Mouse (Mus musculus) stomach, embryonic 14.5 days (tissue): ENCODE data around the gene Gpr27. TPM values are rescaled to one million over a fixed set of nuclear protein-coding genes. Genes with fewer than 3 reads are reported as not detected.

Experiments used
- ATAC-seq: fragments of 200-750 bp; cut with Nextera tagmentation; 2 replicates; pipeline ENCODE4 v1.8.0; 2017; ENCODE audit warnings: low read depth, moderate TSS enrichment; ENCODE audit not compliant: insufficient number of reproducible peaks, insufficient read depth, low FRiP score
- H3K27ac ChIP-seq: fragments of 300-500 bp; sonication (generic); 2 replicates; pipeline ENCODE4 v1.5.1; 2014; ENCODE audit warnings: mild to moderate bottlenecking, low read length, moderate library complexity, mixed read lengths
- H3K27me3 ChIP-seq: fragments of 300-500 bp; sonication (generic); 2 replicates; pipeline ENCODE4 v1.6.1; 2014; ENCODE audit warnings: low read length, control low read depth, mixed read lengths; ENCODE audit not compliant: control insufficient read depth, insufficient read depth
- H3K36me3 ChIP-seq: fragments of 300-500 bp; sonication (generic); 2 replicates; pipeline ENCODE4 v1.6.1; 2014; ENCODE audit warnings: mild to moderate bottlenecking, control low read depth, low read length, moderate library complexity, mixed read lengths; ENCODE audit not compliant: control insufficient read depth, insufficient read depth
- H3K4me1 ChIP-seq: fragments of 300-500 bp; sonication (generic); 2 replicates; pipeline ENCODE4 v1.6.1; 2014; ENCODE audit warnings: low read length, control low read depth, mixed read lengths; ENCODE audit not compliant: control insufficient read depth, insufficient read depth
- H3K4me2 ChIP-seq: fragments of 300-500 bp; sonication (generic); replicated peaks from 2 replicates; pipeline ENCODE4 v1.6.1; 2014; ENCODE audit warnings: low read depth, low read length, control low read depth
- H3K4me3 ChIP-seq: fragments of 300-500 bp; sonication (generic); 2 replicates; pipeline ENCODE4 v1.5.1; 2014; ENCODE audit warnings: low read depth, low read length, control low read depth
- H3K9ac ChIP-seq: fragments of 300-500 bp; sonication (generic); replicated peaks from 2 replicates; pipeline ENCODE4 v1.6.1; 2014; ENCODE audit warnings: low read depth, mild to moderate bottlenecking, control low read depth, low read length, moderate library complexity, mixed read lengths
- H3K9me3 ChIP-seq: fragments of 300-500 bp; sonication (generic); 2 replicates; pipeline ENCODE4 v1.6.1; 2016; ENCODE audit warnings: low read depth, low read length, control low read depth; ENCODE audit not compliant: control insufficient read depth
- WGBS: fragments of 180-500 bp; shearing (Covaris S2); extraction: QIAGEN DNeasy Blood & Tissue Kit; methylation state at CpG from one replicate; pipeline ENCODE4 v1.1.7; 2014; 5-methylcytosine and 5-hydroxymethylcytosine counted together
- polyA plus RNA-seq: library from polyadenylated mRNA; unstranded; fragments of >200 nt; fragmentation: Nextera tagmentation; extraction: Ambion mirVana; gene quantifications from 2 replicates; pipeline ENCODE4 v1.2.1, GENCODE M21; 2014

Gpr27 gene
- polyA plus RNA-seq, 1 experiment from 2014 or later, result 3.6 TPM

DNA sequence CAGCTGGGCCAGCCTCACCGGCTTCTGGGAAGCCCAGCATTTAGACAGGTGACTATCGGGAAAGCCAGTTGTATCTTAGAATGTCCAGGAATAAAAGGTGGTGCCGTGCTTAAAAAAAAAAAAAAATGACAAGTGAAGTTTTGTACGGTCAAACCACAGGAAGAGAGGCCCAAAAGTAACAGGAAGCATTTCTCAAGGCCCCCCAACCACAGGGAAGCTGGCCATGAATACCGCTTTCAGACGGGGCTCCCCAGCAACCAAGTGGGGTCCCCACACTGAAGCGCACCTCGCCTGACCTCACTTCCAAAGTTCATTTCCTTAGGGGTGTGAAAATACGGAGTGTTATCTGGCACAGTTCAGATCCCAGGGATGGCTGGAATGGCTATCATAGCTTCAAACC is 28.6 kb downstream of the Gpr27 start:
- 78% methylated on average over 9 of the region's 9 CpGs for WGBS
- H3K4me3 ChIP-seq, result no peak overlapping the region
- no peaks in the 10 kb centered on the region for H3K36me3 ChIP-seq
- H3K27me3 ChIP-seq, result peaks cover 4% of the 10 kb centered on the region
- no peak overlapping the region for H3K9ac ChIP-seq
- peaks cover 4% of the 10 kb centered on the region; the same call in 1 of the 2 replicates for H3K4me1 ChIP-seq
- no peak overlapping the region for H3K4me2 ChIP-seq
- H3K27ac ChIP-seq, result no peak overlapping the region
- H3K9me3 ChIP-seq, result no peaks in the 10 kb centered on the region
- ATAC-seq, result no peak

DNA sequence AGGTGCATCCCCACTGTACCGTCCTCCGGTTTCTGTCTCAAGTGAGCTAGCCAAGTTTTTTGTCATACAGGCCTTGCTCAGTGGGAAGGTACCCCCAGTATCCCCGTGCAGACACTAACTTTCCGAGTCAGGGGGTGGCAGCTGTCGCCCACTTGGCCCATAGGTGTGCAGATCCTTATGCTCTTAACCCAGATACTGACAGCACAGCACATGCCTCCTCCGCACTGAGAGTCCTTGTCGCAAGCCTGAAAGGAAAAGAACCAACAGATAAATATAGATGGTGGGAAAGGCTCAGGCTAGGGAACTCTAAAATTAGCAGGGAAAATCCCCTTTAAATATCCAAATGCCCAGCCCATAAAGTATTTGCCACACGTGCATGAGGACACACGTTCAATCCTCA is 29.9 kb downstream of the Gpr27 start:
- 90% methylated on average over 9 of the region's 9 CpGs for WGBS
- H3K36me3 ChIP-seq, result no peaks in the 10 kb centered on the region
- peaks cover 12% of the 10 kb centered on the region; the same call in 1 of the 2 replicates for H3K4me1 ChIP-seq
- H3K27ac ChIP-seq, result no peak overlapping the region
- no peak for ATAC-seq
- H3K4me2 ChIP-seq, result no peak overlapping the region
- no peak overlapping the region for H3K9ac ChIP-seq
- no peaks in the 10 kb centered on the region for H3K9me3 ChIP-seq
- peaks cover 12% of the 10 kb centered on the region for H3K27me3 ChIP-seq
- H3K4me3 ChIP-seq, result no peak overlapping the region

DNA sequence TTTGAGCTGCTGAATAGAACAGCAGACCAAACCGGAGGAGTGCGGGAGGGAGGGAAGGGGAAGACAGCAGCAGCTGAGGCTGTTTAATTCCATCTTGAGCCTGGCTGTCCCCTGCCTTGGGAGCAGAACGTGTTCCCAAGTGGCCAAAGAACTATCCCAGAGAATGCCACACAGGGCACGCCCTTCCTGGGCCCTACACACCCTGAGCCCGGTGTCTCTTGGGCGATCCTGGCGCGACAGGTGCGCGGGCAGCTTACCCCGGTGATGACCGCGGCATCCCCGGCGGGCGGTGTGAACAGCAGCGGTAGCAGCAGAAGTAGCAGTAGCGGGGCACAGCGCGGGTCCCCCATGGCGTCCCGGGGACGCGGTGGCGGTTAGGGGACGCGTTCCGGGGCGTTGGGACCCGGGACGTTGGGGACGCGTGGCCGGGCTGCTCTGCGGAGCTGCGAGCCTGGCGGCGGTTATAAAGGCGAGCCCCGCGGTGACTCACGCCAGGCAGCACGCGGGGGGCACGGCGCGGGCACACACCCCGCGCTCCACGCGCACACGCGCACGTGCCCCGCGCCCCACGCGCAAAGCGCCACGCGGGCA is 33.6 kb downstream of the Gpr27 start, which contains the start of gene Prok2:
Gene Prok2, minus strand, starts transcription at position 422 of the 591 bp plus-strand sequence.
- H3K27ac ChIP-seq, result no peak within 1 kb of the TSS
- no peaks in the 10 kb centered on the region for H3K9me3 ChIP-seq
- H3K4me2 ChIP-seq, result peak within 1 kb of the TSS; percentile 98
- no peaks in the 10 kb centered on the region for H3K36me3 ChIP-seq
- peak; percentile 65; the same call in 1 of the 2 replicates for ATAC-seq
- peaks cover 12% of the 10 kb centered on the region for H3K27me3 ChIP-seq
- peak within 1 kb of the TSS; percentile 45 for H3K4me3 ChIP-seq
- peaks cover 12% of the 10 kb centered on the region; the same call in 1 of the 2 replicates for H3K4me1 ChIP-seq
- under 1% methylated on average over 61 of the region's 61 CpGs for WGBS
- peak within 1 kb of the TSS; percentile 14; the same call in 1 of the 2 replicates for H3K9ac ChIP-seq

DNA sequence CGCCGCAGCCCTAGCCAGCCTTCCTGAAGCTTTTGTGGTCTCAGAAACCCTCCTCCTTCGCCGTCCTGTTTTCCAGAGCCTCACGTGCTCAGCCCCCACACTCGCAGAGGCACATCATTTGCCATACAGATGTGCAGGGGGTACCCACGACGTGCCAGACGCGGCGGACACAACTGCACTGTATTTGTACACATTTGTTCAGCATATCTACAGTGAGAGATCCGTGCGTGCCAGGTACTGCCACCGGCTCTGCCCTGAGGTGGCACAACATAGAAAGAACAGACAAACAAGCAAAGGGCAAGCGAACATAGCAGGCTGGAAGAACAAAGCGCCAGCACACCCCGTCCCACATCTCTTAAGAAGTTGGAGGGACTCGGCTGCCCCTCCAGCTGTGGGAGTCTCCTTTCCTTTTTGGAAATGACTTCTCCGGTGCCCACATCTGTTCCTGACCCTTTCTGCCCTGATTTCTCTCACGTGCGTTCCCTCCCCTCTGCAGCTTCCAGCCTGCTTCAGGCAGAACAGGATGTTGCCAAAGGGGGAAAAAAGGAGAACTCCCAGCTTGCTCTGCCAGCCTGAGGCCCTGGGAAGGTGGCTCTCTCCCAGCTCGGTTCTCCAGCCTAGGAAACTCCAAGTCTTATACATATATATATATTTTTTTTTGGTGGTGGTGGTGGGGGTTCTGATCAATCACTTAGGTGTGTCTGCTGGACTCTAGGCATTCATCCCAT is 34.3 kb downstream of the Gpr27 start:
- no peak for ATAC-seq
- Histone ChIP-seq H3K9ac (peak overlapping the region; percentile 14; the same call in 1 of the 2 replicates), H3K9me3 (no peaks in the 10 kb centered on the region), H3K4me2 (peak overlapping the region; percentile 98), H3K27ac (no peak overlapping the region), H3K4me3 (peak overlapping the region; percentile 45), H3K4me1 (peaks cover 12% of the 10 kb centered on the region; the same call in 1 of the 2 replicates), H3K27me3 (peaks cover 12% of the 10 kb centered on the region), H3K36me3 (no peaks in the 10 kb centered on the region)
- WGBS, result 6% methylated on average over 22 of the region's 22 CpGs

DNA sequence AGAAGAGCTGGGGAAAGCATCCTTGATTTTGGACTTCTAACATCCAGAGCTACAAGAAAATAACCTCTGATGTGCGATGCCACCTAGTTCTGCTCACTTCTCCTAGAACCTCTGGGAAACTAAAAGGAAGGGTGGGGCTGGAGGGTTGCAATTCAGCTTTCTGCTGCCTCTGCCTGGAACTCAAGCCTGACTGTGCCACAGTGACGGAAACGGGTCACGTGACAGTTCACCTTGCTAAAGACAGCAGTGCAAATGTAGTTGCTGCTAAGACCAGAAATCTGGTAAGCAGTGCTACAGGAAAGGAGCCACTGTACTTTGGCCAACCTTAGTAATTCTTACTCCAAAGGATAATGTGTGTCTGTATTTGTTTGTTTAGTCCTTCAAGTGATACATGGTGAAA is 37.4 kb downstream of the Gpr27 start:
- H3K9me3 ChIP-seq, result no peaks in the 10 kb centered on the region
- WGBS, result 83% methylated on average over 4 of the region's 4 CpGs
- H3K4me2 ChIP-seq, result no peak overlapping the region
- H3K9ac ChIP-seq, result no peak overlapping the region
- H3K36me3 ChIP-seq, result no peaks in the 10 kb centered on the region
- H3K27ac ChIP-seq, result no peak overlapping the region
- ATAC-seq, result no peak
- H3K27me3 ChIP-seq, result peaks cover 12% of the 10 kb centered on the region
- H3K4me3 ChIP-seq, result no peak overlapping the region
- peaks cover 12% of the 10 kb centered on the region; the same call in 1 of the 2 replicates for H3K4me1 ChIP-seq

DNA sequence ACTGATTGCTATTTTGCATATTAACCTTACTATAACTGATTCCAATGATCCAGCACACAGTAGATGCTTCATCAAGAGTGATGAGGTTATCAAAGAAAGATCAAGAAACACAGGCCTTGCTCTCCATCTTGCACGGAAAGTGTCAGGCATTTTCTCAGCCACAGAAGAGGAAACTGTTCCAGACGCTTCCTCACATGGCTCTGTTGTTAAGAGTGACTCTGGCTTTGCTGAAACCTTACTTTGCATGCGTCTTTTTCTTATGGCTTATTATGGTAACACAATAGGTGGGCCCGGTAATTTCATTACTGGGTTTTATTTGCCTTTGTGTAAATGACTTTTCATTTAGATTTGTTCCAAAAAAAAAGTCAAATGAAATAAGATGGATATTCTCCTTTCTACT is 39.4 kb downstream of the Gpr27 start:
- no peaks in the 10 kb centered on the region for H3K36me3 ChIP-seq
- no peak overlapping the region for H3K4me2 ChIP-seq
- no peak overlapping the region for H3K9ac ChIP-seq
- 86% methylated on average over 4 of the region's 4 CpGs for WGBS
- no peak overlapping the region for H3K4me3 ChIP-seq
- no peaks in the 10 kb centered on the region for H3K27me3 ChIP-seq
- no peaks in the 10 kb centered on the region for H3K4me1 ChIP-seq
- ATAC-seq, result no peak
- no peaks in the 10 kb centered on the region for H3K9me3 ChIP-seq
- no peak overlapping the region for H3K27ac ChIP-seq

DNA sequence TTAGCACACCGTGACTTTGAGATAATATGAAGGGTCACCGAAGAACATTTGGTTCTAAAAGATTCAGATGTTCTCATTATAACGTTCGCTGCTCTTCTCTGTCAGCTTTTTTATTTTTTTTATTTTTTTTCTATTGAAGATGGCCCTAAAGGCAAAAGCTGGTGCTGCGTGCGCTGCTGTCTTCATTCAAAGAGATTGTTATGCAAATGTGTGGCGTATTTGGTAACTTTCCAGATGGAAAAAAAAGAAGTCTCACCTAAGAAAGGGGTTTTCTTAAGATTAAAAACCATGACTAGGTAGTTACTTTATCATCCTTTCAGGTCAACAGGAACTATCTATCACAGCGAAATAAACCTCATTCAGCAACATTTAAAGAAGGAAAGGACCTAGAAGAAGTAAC is 40.2 kb downstream of the Gpr27 start:
- H3K4me3 ChIP-seq, result no peak overlapping the region
- no peaks in the 10 kb centered on the region for H3K4me1 ChIP-seq
- no peak overlapping the region for H3K27ac ChIP-seq
- no peaks in the 10 kb centered on the region for H3K27me3 ChIP-seq
- no peak for ATAC-seq
- WGBS, result 90% methylated on average over 8 of the region's 8 CpGs
- H3K9me3 ChIP-seq, result no peaks in the 10 kb centered on the region
- H3K9ac ChIP-seq, result no peak overlapping the region
- no peaks in the 10 kb centered on the region for H3K36me3 ChIP-seq
- no peak overlapping the region for H3K4me2 ChIP-seq

DNA sequence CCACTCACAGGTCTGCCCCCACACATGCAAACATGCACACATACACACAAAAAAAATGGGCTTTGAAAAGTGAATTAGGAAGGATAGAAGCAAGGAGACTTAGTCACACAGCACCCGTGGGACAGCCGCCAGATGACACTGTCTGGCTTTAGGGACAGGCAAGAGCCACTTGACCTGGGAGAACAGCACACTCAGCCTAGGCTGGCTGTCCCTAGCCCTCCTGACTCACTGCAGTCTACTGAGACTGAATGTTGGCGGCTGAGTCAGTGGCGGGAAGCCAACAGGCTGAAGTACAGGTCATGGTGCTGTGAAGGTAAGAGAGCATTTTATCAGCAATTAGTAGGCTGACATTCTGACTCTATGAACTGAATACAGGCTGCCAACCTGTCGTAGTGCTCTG is 42.2 kb downstream of the Gpr27 start:
- Histone ChIP-seq H3K4me2 (no peak overlapping the region), H3K36me3 (no peaks in the 10 kb centered on the region), H3K27ac (no peak overlapping the region), H3K9ac (no peak overlapping the region), H3K9me3 (no peaks in the 10 kb centered on the region), H3K4me1 (no peaks in the 10 kb centered on the region), H3K4me3 (no peak overlapping the region), H3K27me3 (no peaks in the 10 kb centered on the region)
- WGBS, result 63% methylated on average over 5 of the region's 5 CpGs
- ATAC-seq, result no peak
